Mouse (Mus musculus): ENCODE measurements around the gene Neu1. TPM values are rescaled to one million over a fixed set of nuclear protein-coding genes. Genes with fewer than 3 reads are reported as not detected.
A peak's percentile ranks its signal among the peaks of the same experiment; 100 is the strongest.
"Not testable (repeated sequence)": the region's sequence is repeated elsewhere in the genome, so short reads cannot be mapped to it uniquely, and the experiment has no call there.

Neu1 gene
- 1 to 10 TPM; 8.5 to 9.3 TPM for total RNA-seq (2021)
- long read RNA-seq, experiment 1, transcript Neu1-201 (6 exons, 2,474 nt): major isoform, 8 of 12 reads
- long read RNA-seq, experiment 1, partial matches to known transcripts: 0 of 12 reads
- long read RNA-seq, experiment 1, other reads (novel, unspliced or antisense): 4 of 12 reads
- long read RNA-seq, experiment 2, transcript Neu1-201 (6 exons, 2,474 nt): major isoform, 13 of 15 reads
- long read RNA-seq, experiment 2, partial matches to known transcripts: 0 of 15 reads
- long read RNA-seq, experiment 2, other reads (novel, unspliced or antisense): 2 of 15 reads

DNA sequence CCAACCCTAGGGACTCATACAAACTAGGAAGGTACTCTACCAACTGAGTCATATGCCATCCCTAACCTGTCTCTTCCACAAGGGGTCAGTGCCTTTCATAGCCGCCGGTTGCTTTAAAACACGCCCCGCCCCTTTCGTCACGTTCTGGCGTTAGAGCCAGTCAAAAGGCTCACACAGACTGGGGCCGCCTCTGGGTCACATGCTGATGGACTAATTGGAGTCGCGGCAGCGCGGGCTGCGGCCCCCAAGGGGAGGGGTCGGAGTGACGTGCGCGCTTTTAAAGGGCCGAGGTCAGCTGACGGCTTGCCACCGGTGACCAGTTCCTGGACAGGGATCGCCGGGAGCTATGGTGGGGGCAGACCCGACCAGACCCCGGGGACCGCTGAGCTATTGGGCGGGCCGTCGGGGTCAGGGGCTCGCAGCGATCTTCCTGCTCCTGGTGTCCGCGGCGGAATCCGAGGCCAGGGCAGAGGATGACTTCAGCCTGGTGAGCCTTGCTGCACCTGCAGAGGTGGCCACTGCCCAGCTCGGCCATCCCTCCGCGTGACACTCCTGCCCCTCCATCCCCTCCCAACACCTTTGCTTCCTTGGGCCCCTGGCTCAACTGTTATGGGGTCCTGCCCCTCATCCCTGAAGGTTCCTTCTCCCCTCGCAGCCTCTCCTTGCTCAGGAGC, at the start of gene Neu1:
Neu1 (plus strand) TSS at position 193 of the 674 bp plus-strand sequence.
- peak; percentile 98 for DNase-seq

DNA sequence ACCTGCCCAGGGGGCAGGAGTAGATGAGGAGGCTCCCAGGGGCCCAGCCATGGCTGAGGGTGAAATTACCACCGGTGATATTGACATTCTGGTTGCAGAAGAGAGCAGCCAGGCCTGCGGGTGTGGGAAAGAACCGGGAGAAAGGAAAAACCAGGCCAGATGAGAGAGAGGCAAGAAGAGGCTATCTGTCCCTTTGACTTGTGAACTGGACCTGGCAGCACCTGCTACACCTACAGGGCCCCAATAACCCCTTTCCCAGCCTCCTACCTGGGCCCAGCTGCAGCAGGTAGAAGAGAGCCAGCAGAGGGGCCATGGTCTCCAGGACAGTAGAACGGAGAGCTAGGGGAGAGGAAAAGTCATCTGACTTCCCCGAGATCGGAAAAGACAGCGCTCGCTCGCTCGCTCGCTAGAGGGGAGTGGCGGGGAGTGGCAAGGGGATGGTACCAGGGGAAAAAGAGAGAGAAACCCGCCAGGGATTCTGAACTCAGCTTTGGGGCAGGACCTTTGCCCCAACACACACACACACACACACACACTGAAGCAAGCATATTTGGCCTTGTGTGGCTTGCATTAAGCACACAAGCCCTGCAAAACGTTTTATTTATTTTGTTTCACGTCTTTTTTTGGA, 49.3 kb upstream of the Neu1 start, which contains the start of gene Gm20547:
Gm20547 (minus strand) TSS at position 360 of the 628 bp plus-strand sequence.
- DNase-seq: no peak

DNA sequence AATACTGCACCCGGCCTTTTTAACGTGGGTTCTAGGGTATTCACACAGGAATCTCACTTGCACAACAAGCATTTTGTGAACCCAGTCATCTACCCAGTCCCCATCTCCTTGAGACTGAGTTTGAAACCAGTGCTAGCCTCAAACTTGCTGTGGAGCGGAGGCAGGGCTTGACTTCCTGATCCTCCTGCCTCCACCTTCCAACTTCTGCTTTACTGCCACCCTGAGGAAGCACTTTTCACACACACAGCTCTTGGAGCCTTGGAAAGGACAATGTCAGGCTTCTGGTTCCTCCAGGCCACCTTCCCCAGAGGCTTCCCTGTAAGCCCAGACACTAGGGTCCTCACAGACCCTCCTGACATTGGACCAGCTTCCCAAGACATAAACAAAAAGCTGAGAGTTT, 47.7 kb upstream of the Neu1 start:
- no peak for DNase-seq

DNA sequence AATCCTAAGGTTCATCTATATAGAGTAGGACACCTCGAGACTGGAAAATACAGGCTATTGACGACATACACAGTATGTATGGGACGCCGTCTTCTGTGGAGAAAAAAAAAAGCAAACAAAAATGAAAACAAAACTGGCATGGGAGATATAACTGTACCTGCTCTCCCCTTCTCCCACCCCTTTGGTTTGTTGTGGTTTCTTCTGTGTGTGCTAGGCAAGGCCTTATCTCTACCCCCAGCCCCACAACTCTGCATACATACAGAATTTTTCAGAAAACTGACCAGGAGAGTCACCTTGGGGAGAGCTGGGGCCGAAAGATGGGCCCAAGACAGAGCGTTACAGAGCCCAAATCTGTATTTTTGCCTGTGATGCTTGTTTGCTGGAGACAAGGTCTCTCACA, 46.3 kb upstream of the Neu1 start:
- DNase-seq: no peak

DNA sequence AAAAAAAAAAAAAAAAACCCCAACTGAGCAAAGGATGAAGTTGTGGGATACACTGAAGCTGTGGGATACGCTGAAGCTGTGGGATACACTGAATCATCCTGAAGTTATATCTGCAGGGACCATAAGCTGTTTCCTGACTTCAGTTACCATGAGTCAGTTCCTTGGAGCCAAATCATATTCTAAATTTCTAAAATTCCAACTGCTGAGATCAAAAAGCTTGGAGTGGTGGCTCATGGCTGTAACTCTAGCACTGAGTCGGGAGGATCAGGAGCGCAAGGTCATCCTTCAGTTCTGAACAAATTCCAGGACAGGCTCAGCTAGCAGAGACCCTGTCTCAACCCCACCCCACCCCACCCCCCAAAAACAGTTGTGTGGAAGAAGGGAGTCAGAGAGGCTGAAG, 45.4 kb upstream of the Neu1 start:
- no peak for DNase-seq

DNA sequence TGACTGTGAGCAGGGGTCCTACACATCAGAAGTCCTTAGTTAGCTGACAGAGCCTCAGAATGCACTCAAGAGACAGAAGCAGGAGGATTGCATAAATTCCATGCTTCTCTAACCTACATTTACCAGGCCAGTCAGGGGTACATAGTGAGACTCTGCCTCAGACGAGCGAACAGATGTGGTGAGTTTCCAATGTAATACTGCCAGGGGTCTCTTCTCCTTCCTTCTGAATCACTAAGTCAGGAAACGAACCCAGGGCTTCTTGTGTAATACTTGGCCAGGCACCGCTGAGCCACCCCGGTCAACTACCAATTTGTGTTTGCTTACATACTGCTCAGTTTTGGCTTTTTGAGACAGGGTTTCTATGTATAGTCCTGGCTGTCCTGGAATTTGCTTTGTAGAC, 43.1 kb upstream of the Neu1 start:
- no peak for DNase-seq

DNA sequence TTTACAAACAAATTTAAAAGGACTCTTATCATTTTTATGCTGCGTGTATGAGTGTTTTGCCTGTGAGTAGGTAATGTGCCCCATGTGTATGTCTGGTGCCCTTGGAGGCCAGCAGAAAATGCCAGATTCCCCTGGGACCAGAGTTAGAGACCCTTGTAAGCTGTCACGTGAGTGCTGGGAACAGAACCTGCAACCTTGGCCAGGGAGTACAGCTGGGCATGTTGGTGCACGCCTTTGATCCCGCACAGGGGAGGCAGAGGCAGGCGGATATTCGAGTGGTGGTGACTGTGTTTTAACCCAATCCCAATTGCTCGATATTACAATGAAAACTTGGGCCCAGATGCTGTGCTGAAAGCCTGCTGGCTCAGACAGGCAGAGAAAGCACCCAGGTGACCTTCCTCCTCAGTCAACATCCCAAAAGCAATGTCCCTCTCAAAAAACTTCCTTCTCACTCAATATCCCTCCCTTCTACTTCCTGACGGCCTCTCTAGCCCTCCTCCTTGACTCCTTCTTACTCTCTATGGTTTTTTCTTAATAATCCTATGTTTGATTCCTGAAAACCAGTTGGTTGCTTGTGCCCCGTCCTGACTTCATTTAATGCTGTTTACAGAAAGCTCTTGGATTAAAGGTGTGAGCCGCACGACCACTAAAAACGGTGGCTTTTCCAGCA, 40.8 kb upstream of the Neu1 start:
- no peak for DNase-seq

DNA sequence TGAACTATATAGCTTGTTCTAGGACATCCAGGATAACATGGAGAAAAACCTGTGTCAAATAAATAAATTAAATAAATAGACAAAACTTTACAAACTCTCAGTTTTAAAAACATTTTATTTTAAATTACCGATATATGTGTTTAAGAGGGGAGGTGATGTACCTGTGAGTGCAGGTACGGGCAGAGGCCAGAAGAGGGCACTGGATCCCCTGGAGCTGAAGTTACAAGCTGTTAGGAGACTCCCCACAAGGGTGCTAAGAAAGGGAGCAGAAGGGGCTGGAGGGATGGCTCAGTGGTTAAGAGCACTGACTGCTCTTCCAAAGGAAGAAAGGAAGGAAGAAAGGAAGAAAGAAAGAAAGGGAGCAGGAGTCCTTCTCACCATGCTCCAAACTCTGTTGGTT, 39.7 kb upstream of the Neu1 start:
- no peak for DNase-seq

DNA sequence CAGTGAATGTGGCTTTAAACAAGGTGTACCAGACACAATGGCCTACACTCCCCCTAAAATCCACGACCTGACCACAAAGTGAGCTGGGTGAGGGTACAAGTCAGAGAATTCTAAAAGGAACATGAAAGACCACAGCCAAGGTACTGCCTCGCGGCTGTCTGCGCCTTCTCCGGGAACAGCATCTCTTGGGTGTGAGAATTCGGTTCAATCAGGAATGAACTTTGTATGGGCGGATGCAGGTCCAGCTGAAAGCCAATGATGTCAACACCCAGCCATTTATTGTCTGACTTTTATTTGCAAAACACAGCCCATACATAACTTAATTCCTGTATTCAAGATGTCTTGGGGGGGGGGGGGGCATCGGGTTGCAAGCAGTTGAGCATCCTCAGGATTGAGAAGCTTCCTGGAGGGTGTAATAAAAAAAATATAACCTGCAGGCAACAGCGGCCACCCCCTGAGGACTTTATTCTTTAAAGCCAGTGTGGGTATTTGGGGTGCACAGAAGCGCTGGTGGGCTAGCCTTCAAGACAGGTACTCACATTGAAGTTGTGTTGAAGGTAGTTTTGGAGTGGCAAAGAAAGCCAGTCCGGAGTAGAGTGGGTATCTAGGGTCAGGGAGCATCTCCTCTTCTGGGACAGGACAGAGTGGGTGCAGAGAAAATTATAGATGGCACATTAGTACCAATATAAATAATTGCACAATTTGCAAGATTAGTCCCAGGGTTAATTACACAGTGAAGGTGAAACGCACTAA, 37.8 kb upstream of the Neu1 start:
- DNase-seq: no peak

DNA sequence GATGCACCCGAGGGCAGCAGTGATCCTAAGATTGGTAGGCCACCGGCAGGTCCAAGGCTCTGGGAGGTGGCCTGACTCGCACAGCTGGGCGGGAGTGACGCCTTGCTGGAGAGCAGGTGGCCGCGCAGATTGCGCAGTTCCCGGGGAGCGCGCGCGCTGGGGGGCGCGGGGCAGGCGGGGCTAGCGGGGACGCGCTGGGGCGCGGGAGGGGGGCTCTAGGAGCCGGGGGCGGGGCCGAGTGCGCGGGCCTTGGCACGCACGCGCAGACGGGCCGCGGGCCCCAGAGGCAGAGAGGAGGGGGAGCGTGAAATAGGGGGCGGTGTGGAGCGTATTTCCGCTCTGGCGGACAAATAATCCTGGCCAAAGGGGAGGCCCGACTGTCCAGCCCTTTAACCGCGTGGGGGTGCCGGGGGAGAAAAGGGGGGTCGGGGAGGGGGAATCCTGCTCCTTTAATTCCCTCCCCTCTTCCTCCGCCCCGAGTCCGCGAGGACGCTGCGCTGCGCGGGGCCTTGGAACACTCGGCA, 36.9 kb upstream of the Neu1 start:
- peak; percentile 94 for DNase-seq

DNA sequence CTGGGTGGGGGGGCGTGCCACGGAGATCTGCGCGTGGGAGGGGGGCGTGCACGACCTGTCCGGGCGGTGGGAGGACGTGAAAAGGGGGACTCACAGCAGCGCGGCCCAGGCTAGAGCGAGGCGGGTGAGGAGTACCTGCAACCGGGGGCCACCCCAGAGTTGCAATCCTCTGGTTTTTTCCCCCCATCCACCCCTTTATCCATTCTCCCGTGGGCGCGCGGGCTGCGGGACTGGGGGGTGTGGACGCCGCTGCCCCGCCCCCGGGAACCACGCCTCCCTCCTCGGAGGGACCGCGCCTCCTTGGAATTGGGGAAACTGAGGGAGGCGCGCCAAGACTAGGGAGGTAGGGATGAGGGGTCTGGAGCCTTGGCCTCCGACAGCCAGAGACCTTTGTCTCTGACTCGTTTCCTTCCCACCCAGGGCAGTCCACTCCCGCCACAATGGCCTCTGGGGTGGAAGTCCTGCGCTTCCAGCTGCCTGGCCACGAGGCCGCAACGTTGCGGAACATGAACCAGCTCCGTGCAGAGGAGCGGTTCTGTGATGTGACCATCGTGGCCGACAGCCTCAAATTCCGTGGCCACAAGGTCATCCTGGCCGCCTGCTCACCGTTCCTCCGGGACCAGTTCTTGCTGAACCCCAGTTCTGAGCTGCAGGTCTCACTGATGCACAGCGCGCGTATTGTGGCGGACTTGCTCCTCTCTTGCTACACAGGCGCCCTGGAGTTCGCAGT, 36.1 kb upstream of the Neu1 start:
- peak; percentile 57 for DNase-seq

DNA sequence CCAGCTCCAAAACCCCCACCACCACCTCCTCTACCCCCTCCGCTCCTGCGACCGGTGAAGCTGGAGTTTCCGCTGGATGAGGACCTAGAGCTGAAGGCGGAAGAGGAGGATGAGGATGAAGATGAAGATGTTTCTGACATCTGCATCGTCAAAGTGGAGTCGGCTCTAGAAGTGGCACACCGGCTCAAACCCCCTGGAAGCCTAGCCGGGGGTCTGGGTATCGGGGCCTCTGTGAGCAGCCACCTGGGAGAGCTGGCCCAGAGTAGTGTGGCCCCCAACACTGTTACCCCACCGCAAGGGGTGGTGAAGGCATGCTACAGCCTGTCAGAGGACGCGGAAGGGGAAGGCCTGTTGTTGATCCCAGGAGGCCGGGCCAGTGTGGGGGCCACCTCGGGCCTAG, 35.3 kb upstream of the Neu1 start:
- no peak for DNase-seq

DNA sequence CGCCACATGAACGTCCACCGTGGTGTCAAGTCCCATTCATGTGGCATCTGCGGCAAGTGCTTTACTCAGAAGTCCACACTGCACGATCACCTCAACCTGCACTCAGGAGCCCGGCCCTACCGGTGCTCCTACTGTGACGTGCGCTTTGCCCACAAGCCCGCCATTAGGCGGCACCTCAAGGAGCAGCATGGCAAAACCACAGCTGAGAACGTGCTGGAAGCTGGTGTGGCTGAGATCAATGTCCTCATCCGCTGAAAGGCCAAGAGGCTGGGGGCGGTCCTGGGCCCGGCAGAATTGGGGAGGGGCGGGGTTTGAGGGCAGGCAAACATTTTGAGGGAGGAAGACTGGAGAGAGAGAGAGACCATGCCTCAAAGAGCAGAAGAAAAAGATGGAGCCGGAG, 34.7 kb upstream of the Neu1 start:
- DNase-seq: no peak

DNA sequence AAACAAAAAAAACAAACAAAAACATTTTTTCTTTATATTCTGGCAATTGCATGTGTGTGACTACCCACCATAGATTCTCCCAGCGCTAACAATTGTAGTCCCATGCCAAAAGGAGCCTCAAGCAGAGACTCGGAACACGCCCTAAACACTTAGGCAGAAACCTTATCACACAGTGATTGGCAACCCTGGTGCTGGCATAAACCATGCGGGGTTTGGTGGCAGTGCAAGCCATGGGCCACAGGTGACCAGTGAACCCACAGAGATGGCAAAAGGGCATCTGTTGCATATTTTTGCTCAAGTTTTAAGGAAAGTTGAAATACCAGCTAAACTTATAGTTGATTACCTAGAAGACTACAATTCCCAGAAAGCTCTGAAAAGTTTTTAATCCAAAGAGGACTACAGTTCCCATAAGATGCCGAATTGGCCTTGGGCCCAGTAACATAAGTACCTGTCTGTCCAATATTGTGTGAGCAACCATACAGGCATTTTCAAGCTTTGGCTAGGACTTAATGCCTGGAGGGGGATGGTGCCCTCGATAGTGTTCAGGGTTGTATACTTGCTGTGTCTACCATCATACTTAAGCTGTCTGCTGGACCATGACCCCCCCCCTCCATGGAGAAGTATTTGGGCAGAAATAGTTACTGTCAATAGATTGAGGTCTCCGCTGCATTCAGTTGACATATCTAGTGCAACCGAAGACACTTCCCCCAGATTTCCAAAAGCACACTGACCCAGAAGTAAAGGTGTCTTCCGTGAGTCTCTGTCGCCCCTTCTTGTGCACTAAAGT, 33.5 kb upstream of the Neu1 start:
- no peak for DNase-seq

DNA sequence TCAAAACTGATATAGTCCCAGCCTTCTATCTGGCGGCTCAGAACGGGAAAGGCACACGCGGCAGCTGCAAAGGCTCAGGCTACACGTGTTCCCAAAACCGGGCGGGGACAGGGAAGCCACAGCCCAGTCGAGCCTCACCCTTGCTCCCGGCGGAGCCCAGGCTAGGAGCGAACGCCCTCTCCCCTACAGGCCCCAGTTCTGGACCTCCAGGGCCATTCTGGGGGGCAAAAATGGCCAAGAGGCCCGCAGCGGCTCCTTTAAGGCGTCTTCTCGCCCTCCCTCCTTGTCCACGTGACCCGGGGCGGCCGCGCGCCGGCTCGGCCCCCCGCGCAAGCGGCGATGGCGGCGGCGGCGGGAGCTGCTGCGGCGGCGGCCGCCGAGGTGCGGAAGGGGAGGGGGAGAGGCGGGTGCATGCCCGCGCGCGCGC, 32.9 kb upstream of the Neu1 start, which contains the start of the genes C2 and Ehmt2:
C2 (minus strand) TSS at position 106 of the 427 bp plus-strand sequence.
Ehmt2 (plus strand) TSS at position 310 of the 427 bp plus-strand sequence.
- DNase-seq: peak; percentile 84

DNA sequence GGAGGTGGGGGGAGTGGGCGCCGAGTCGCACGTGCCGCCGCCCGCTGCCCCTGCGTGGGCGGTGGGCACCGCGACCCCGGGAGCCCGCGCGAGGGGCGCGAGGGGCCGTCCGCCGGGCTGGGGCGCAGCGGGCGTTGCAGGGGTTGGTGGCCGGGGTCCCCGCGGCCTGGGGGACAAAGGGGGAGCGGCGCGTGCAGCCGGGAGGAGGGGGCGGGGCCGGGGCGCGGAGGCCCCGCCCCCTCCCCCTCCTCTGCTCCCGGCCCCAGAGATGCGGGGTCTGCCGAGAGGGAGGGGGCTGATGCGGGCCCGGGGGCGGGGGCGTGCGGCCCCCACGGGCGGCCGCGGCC, 32.4 kb upstream of the Neu1 start:
- no peak for DNase-seq

DNA sequence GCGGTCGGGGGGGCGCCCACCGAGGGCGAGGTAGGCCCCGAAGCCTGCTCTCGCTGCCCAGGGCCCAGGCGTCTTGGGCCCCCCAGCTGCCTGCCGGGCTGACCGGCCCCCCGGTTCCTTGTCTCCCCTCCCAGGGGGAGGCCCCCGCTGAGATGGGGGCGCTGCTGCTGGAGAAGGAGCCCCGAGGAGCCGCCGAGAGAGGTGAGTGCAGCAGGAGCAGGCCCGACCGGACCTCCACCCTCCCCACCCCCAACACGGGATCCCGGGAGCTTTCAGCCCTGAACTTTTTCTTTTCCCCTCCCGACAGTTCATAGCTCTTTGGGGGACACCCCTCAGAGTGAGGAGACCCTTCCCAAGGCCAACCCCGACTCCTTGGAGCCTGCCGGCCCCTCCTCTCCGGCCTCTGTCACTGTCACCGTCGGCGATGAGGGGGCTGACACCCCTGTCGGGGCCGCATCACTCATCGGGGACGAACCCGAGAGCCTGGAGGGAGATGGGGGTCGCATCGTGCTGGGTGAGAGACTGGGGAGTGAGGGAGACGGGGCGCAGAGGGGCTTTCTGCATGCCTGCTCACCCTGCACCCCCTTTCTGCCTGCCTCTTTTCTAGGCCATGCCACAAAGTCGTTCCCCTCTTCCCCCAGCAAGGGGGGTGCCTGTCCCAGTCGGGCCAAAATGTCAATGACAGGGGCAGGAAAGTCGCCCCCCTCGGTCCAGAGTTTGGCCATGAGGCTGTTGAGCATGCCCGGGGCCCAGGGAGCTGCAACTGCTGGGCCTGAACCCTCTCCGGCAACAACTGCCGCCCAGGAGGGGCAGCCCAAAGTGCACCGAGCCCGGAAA, 31.8 kb upstream of the Neu1 start:
- peak; percentile 61 for DNase-seq

DNA sequence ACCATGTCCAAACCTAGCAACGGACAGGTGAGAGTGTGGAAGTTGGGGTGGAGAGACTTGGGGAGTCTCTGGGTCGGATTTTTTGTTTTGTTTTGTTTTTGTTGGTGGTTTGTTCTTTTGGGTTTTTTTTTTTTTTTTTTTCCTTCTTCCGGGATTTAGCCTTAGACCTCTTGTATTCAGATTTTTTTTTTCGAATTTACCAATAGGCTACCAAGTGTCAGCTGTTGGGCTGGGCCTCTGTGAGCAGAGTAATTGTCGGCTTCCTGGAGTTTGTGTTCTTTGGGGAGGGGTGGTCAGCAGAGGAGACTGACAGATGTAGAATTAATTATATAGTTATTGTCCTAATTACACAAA, 31.2 kb upstream of the Neu1 start:
- no peak for DNase-seq

DNA sequence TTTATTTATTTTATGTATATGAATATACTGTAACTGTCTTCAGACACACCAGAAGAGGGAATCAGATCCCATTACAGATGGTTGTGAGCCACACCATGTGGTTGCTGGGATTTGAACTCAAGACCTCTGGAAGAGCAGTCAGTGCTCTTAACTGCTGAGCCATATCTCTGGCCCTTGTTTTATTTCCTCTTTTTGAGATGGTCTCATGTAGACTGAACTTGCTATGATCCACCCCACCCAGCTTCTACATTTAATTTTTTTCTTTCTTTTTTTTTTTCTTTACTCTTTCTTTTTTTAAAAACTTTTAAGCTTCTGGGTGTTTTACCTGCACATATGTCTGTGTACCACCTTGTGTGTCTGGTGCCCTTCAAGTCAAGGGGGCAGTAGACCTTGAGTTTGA, 30.2 kb upstream of the Neu1 start:
- not testable (repeated sequence) for DNase-seq
